Comparison of ENCODE assay signal across 16 mouse cellular contexts in the genomic region with DNA sequence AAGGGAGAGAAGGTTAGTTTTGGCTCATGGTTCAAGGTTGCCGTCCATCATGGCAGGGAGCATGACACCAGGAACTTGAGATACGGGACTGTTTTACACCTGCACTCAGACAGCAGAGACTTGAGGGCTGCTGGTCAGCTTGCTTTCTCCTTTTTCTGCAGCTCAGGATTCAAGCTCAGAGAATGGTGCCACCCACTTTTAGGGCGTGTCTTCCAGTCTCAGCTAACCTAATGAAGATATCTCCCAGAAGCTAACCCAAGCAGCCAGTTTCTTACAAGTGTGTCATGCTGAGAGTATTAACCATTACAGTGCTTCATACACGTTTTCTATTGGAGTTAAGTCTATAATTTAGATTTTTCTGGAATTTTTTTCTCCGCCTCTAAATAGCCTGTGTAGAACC. TPM values are rescaled to one million over a fixed set of nuclear protein-coding genes. Genes with fewer than 3 reads are reported as not detected.
DNase-seq lines count a peak whose midpoint lies in the region; ATAC-seq and TF ChIP-seq lines count a peak whose summit lies in the region.
"Had no signal": no experiment of that assay in that cellular context is flagged by ENCODE, and none has a peak within 500 bp of the region (broad histone marks: within the 10 kb centered on the region; RNA-seq: fewer than 3 reads in every experiment).

No protein-coding gene starts in this region.

- H3K4me3 ChIP-seq in forebrain, embryonic 14.5 days (ENCODE audit: low read depth, low read length): no peak overlapping the region
- no peak overlapping the region for H3K4me3 ChIP-seq in forebrain, embryonic 11.5 days (ENCODE audit: low read depth, low read length)
- no peak overlapping the region for H3K4me3 ChIP-seq in kidney, postnatal 0 days (replicated peaks; ENCODE audit: low read depth, low read length)
- H3K4me3 ChIP-seq in hindbrain, postnatal 0 days (ENCODE audit: low read length): no peak overlapping the region
- H3K4me3 ChIP-seq: liver, embryonic 15.5 days; megakaryocyte, embryonic 14.5 days; myocyte had no signal

- no peaks in the 10 kb centered on the region for H3K9me3 ChIP-seq in forebrain, embryonic 14.5 days (replicated peaks; ENCODE audit: control insufficient read depth, low read length)
- H3K9me3 ChIP-seq in forebrain, embryonic 11.5 days (ENCODE audit: control insufficient read depth, low read length): no peaks in the 10 kb centered on the region
- no peaks in the 10 kb centered on the region for H3K9me3 ChIP-seq in kidney, postnatal 0 days (replicated peaks; ENCODE audit: low read length)
- no peaks in the 10 kb centered on the region for H3K9me3 ChIP-seq in hindbrain, postnatal 0 days (ENCODE audit: low read length)
- H3K9me3 ChIP-seq: liver, embryonic 15.5 days had no signal

- 74% methylated on average over 5 of the region's 5 CpGs for WGBS in forebrain, embryonic 14.5 days
- WGBS in forebrain, embryonic 11.5 days: 78% methylated on average over 5 of the region's 5 CpGs
- 33% methylated on average over 5 of the region's 5 CpGs for WGBS in kidney, postnatal 0 days
- 71% methylated on average over 5 of the region's 5 CpGs for WGBS in hindbrain, postnatal 0 days

- no peaks in the 10 kb centered on the region for H3K36me3 ChIP-seq in forebrain, embryonic 14.5 days (ENCODE audit: control insufficient read depth, insufficient read depth, low read length)
- H3K36me3 ChIP-seq in forebrain, embryonic 11.5 days (ENCODE audit: control insufficient read depth, insufficient read depth, low read length): no peaks in the 10 kb centered on the region
- no peaks in the 10 kb centered on the region for H3K36me3 ChIP-seq in kidney, postnatal 0 days (ENCODE audit: insufficient read depth, low read length)
- H3K36me3 ChIP-seq in hindbrain, postnatal 0 days (ENCODE audit: insufficient read depth, low read length): peaks cover 5% of the 10 kb centered on the region; the same call in 1 of the 2 replicates
- H3K36me3 ChIP-seq: liver, embryonic 15.5 days had no signal

- no peak overlapping the region for H3K9ac ChIP-seq in forebrain, embryonic 14.5 days (ENCODE audit: low read length)
- no peak overlapping the region for H3K9ac ChIP-seq in forebrain, embryonic 11.5 days (ENCODE audit: low read length)
- no peak overlapping the region for H3K9ac ChIP-seq in kidney, postnatal 0 days (ENCODE audit: low read depth, low read length)
- H3K9ac ChIP-seq in hindbrain, postnatal 0 days (replicated peaks; ENCODE audit: low read length): no peak overlapping the region
- H3K9ac ChIP-seq: liver, embryonic 15.5 days had no signal

- ATAC-seq in forebrain, embryonic 14.5 days: no peak
- no peak for ATAC-seq in forebrain, embryonic 11.5 days (replicated peaks; ENCODE audit: low FRiP score)
- ATAC-seq in kidney, postnatal 0 days (replicated peaks; ENCODE audit: low FRiP score, low read depth): no peak
- ATAC-seq in hindbrain, postnatal 0 days: no peak

- H3K4me1 ChIP-seq in forebrain, embryonic 14.5 days (ENCODE audit: control insufficient read depth, insufficient read depth, low read length): peaks cover 12% of the 10 kb centered on the region
- H3K4me1 ChIP-seq in forebrain, embryonic 11.5 days (replicated peaks; ENCODE audit: control insufficient read depth, insufficient read depth, low read length): peaks cover 6% of the 10 kb centered on the region
- 0 out of 2 replicates have a peak, but pooled peaks cover 5% of the 10 kb centered on the region for H3K4me1 ChIP-seq in kidney, postnatal 0 days (replicated peaks; ENCODE audit: insufficient read depth, low read length)
- H3K4me1 ChIP-seq in hindbrain, postnatal 0 days (ENCODE audit: insufficient read depth, low read length): no peaks in the 10 kb centered on the region
- H3K4me1 ChIP-seq: liver, embryonic 15.5 days had no signal

- peaks cover 20% of the 10 kb centered on the region; the same call in 1 of the 2 replicates for H3K27me3 ChIP-seq in forebrain, embryonic 14.5 days (replicated peaks; ENCODE audit: control insufficient read depth, insufficient read depth, low read length)
- H3K27me3 ChIP-seq in forebrain, embryonic 11.5 days (ENCODE audit: control insufficient read depth, insufficient read depth, low read length): peaks cover 4% of the 10 kb centered on the region
- H3K27me3 ChIP-seq in kidney, postnatal 0 days (ENCODE audit: insufficient read depth, low read length): no peaks in the 10 kb centered on the region
- H3K27me3 ChIP-seq in hindbrain, postnatal 0 days (ENCODE audit: insufficient read depth, low read length): no peaks in the 10 kb centered on the region
- H3K27me3 ChIP-seq: liver, embryonic 15.5 days had no signal

- H3K27ac ChIP-seq in forebrain, embryonic 14.5 days (ENCODE audit: low read depth, low read length): peak overlapping the region; percentile 76
- H3K27ac ChIP-seq in forebrain, embryonic 11.5 days (ENCODE audit: low read depth, low read length): no peak overlapping the region
- no peak overlapping the region for H3K27ac ChIP-seq in kidney, postnatal 0 days
- H3K27ac ChIP-seq in hindbrain, postnatal 0 days: peak overlapping the region; percentile 69; the same call in 1 of the 2 replicates
- H3K27ac ChIP-seq: liver, embryonic 15.5 days had no signal

- DNase-seq in forebrain, embryonic 14.5 days (ENCODE audit: low spot score): peak; percentile 23
- no peak for DNase-seq in forebrain, embryonic 11.5 days (ENCODE audit: low spot score)
- DNase-seq in kidney, postnatal 0 days (ENCODE audit: low spot score): peak; percentile 32
- no peak for DNase-seq in kidney, adult 11 months
- peak; percentile 54 for DNase-seq in MN1 (ENCODE audit: low spot score)
- DNase-seq in hindbrain, postnatal 0 days (ENCODE audit: low spot score): no peak
- no peak for DNase-seq in layer of hippocampus, adult 11-12 months (ENCODE audit: low spot score)
- no peak for DNase-seq in urinary bladder, adult 2 months (ENCODE audit: low spot score)
- DNase-seq: cerebellum, postnatal 10 days; gastrocnemius, postnatal 25 days; layer of hippocampus, adult 9-11 months; lung, postnatal 10 days; right cerebral cortex, adult 18-20 months had no signal

- no peak overlapping the region for H3K4me2 ChIP-seq in forebrain, embryonic 14.5 days (ENCODE audit: low read length)
- no peak overlapping the region for H3K4me2 ChIP-seq in forebrain, embryonic 11.5 days (ENCODE audit: low read depth, low read length, severe bottlenecking)
- H3K4me2 ChIP-seq in kidney, postnatal 0 days (ENCODE audit: low read length): no peak overlapping the region
- H3K4me2 ChIP-seq in hindbrain, postnatal 0 days (ENCODE audit: low read depth, low read length): no peak overlapping the region
- H3K4me2 ChIP-seq: liver, embryonic 15.5 days had no signal

- no peak for TF ChIP-seq CTCF in kidney, postnatal 0 days (IDR thresholded peaks at IDR 0.05; ENCODE audit: low read depth)
- no peak for TF ChIP-seq CTCF in hindbrain, postnatal 0 days (IDR thresholded peaks at IDR 0.05; ENCODE audit: low read depth)

RNA-seq across cellular contexts. Expression of a gene that starts 44.5 kb away (rescaled TPM):
- 3.7 and 6.3 TPM in 2 replicates for polyA plus RNA-seq in forebrain, embryonic 14.5 days (2014; fragmentation: Nextera tagmentation; extraction: Ambion mirVana)
- polyA plus RNA-seq in forebrain, embryonic 11.5 days (2014; fragmentation: Nextera tagmentation; extraction: Ambion mirVana): 8.8 and 9.3 TPM in 2 replicates
- 14.2 and 14.8 TPM in 2 replicates for polyA plus RNA-seq in kidney, postnatal 0 days (2015; fragmentation: Nextera tagmentation; extraction: Ambion mirVana)
- total RNA-seq in hindbrain, postnatal 0 days (2014; rRNA removed): 9.8 and 14.0 TPM in 2 replicates
- polyA plus RNA-seq in hindbrain, postnatal 0 days (2015; fragmentation: Nextera tagmentation; extraction: Ambion mirVana): 8.7 and 9.2 TPM in 2 replicates
- polyA plus RNA-seq in urinary bladder, adult 2 months (2012; rRNA removed): 14.2 and 24.8 TPM in 2 replicates

Comparison
In these comparisons a context has a peak if more than half of its experiments do, and no peak if none do; other contexts are left out.
1. DNase-seq: peak in forebrain, embryonic 14.5 days (single experiment), kidney, postnatal 0 days (single experiment) and MN1 (single experiment); none in forebrain, embryonic 11.5 days (single experiment), kidney, adult 11 months (single experiment), hindbrain, postnatal 0 days (single experiment), layer of hippocampus, adult 11-12 months (single experiment) and urinary bladder, adult 2 months (single experiment).
2. H3K27ac ChIP-seq: peak in forebrain, embryonic 14.5 days (single experiment) and hindbrain, postnatal 0 days (single experiment); none in forebrain, embryonic 11.5 days (single experiment) and kidney, postnatal 0 days (single experiment).